Mouse (Mus musculus): ENCODE measurements at regions not wholly inside any gene's neighbourhood (a gene's known extent, or its start where the extent isn't known, plus 50 kb on each side); places are given as distances from the start of the nearest gene placed in this dataset.
A peak's percentile ranks its signal among the peaks of the same experiment; 100 is the strongest.

- TF ChIP-seq CTCF (IDR thresholded peaks at IDR 0.05; ENCODE audit: borderline replicate concordance, insufficient read depth, low read length) (peak; percentile 84), POLR2A (IDR thresholded peaks at IDR 0.05; ENCODE audit: low read depth, low read length) (no peak)
Measured at GRCm38 (mm10) chr10:46011916-46012596, 434.4 kb downstream of the Hace1 start.
